Mouse (Mus musculus) lung, postnatal 0 days (tissue): ENCODE results near the gene Gjd3. TPM values are rescaled to one million over a fixed set of nuclear protein-coding genes. Genes with fewer than 3 reads are reported as not detected.
A peak's percentile ranks its signal among the peaks of the same experiment; 100 is the strongest.

Experiments
- ATAC-seq: fragments of 200-750 bp; cut with Nextera tagmentation; 2 replicates; pipeline ENCODE4 v1.8.0; 2017; ENCODE audit warnings: moderate library complexity
- DNase-seq: peaks from one replicate; pipeline ENCODE4 v3.0.0-alpha.2; 2016; ENCODE audit warnings: low spot score
- H3K27ac ChIP-seq: fragments of 300-500 bp; sonication (generic); 2 replicates; pipeline ENCODE4 v1.5.1; 2014; ENCODE audit warnings: antibody characterized with exemption, mild to moderate bottlenecking, low read length, mixed read lengths
- H3K27me3 ChIP-seq: fragments of 300-500 bp; sonication (generic); replicated peaks from 2 replicates; pipeline ENCODE4 v1.6.1; 2014; ENCODE audit warnings: low read length, mixed read lengths; ENCODE audit not compliant: insufficient read depth
- H3K36me3 ChIP-seq: fragments of 300-500 bp; sonication (generic); 2 replicates; pipeline ENCODE4 v1.6.1; 2014; ENCODE audit warnings: low read length, mixed read lengths; ENCODE audit not compliant: insufficient read depth
- H3K4me1 ChIP-seq: fragments of 300-500 bp; sonication (generic); 2 replicates; pipeline ENCODE4 v1.6.1; 2014; ENCODE audit warnings: antibody characterized with exemption, low read depth, low read length, mixed read lengths; ENCODE audit not compliant: insufficient read depth
- H3K4me2 ChIP-seq: fragments of 300-500 bp; sonication (generic); replicated peaks from 2 replicates; pipeline ENCODE4 v1.6.1; 2014; ENCODE audit warnings: low read depth, mild to moderate bottlenecking, low read length, moderate library complexity, mixed read lengths
- H3K4me3 ChIP-seq: fragments of 300-500 bp; sonication (generic); 2 replicates; pipeline ENCODE4 v1.5.1; 2014; ENCODE audit warnings: low read depth, low read length
- H3K9ac ChIP-seq: fragments of 300-500 bp; sonication (generic); replicated peaks from 2 replicates; pipeline ENCODE4 v1.6.1; 2014; ENCODE audit warnings: low read depth, mild to moderate bottlenecking
- H3K9me3 ChIP-seq: fragments of 300-500 bp; sonication (generic); 2 replicates; pipeline ENCODE4 v1.6.1; 2016; ENCODE audit warnings: low read length, mixed read lengths
- CTCF ChIP-seq: IDR thresholded peaks from 2 replicates; pipeline ENCODE4 v1.5.1; 2016; ENCODE audit warnings: antibody characterized with exemption, mild to moderate bottlenecking
- EP300 ChIP-seq: IDR thresholded peaks from 2 replicates; pipeline ENCODE4 v1.6.1; 2016; ENCODE audit warnings: antibody characterized with exemption, mild to moderate bottlenecking, control low read depth
- WGBS: fragments of 180-500 bp; shearing (Covaris S2); extraction: QIAGEN DNeasy Blood & Tissue Kit; methylation state at CpG from one replicate; pipeline ENCODE4 v1.1.7; 2014; 5-methylcytosine and 5-hydroxymethylcytosine counted together
- polyA plus RNA-seq: library from polyadenylated mRNA; unstranded; fragments of >200 nt; fragmentation: Nextera tagmentation; extraction: Ambion mirVana; gene quantifications from 2 replicates; pipeline ENCODE4 v1.2.1, GENCODE M21; 2015

Gene Gjd3
- 0.56 and 1.0 TPM in 2 replicates for polyA plus RNA-seq

DNA sequence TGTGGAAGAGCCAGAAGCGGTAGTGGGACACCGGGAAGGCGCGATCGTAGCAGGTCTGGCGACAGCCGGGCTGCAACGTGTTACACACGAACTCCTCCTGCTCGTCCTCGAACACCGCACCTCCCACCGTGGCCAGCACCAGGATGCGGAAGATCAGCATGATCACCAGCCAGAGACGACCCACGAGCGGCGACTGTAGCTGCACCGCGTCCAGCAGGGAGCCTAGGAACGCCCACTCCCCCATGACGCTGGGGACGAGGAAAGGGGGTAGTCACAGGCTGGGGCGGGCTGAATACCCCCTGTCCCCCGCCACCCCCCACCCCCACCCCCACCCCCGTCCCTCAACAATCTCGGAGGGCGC, at the start of gene Gjd3:
Gjd3 (minus strand) TSS at position 244 of the 361 bp plus-strand sequence.
- peak within 1 kb of the TSS; percentile 55 for H3K4me3 ChIP-seq
- no peak within 1 kb of the TSS for H3K9ac ChIP-seq
- H3K36me3 ChIP-seq, result no peaks in the 10 kb centered on the region
- H3K9me3 ChIP-seq, result no peaks in the 10 kb centered on the region
- WGBS, result 3% methylated on average over 25 of the region's 28 CpGs
- no peaks in the 10 kb centered on the region; the same call in 1 of the 2 replicates for H3K27me3 ChIP-seq
- H3K4me2 ChIP-seq, result peak within 1 kb of the TSS; percentile 98
- TF ChIP-seq EP300 (no peak), CTCF (no peak)
- H3K27ac ChIP-seq, result no peak within 1 kb of the TSS
- DNase-seq (no peak), ATAC-seq (no peak)
- peaks cover 3% of the 10 kb centered on the region; the same call in 1 of the 2 replicates for H3K4me1 ChIP-seq

DNA sequence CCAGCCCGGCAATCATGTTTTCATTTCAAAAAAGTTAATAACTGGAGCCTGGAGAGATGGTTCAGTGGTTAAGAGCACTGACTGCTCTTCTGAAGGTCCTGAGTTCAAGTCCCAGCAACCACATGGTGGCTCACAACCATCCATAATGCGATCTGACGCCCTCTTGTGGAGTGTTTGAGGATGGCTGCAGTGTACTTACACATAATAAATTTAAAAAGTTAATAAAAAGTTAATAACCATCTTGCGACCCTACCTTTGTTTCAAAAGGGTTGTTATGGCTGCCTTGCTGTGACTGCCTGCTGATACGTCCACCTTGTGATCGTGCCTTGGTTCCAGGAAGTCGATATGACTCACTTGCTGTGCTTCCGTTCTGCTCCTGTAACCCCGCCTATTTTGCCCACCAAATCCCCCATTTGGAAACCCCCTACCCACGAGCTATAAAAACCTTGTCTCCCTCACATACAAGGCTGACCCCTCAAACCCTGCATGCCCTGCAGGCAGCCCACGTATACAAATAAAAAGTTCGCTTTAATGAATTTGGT, 44.2 kb upstream of the Gjd3 start:
- TF ChIP-seq CTCF (no peak), EP300 (no peak)
- no peaks in the 10 kb centered on the region for H3K9me3 ChIP-seq
- H3K4me1 ChIP-seq, result 0 out of 2 replicates have a peak, but pooled peaks cover 4% of the 10 kb centered on the region
- ATAC-seq (no peak), DNase-seq (no peak)
- no peaks in the 10 kb centered on the region for H3K27me3 ChIP-seq
- no peak overlapping the region for H3K9ac ChIP-seq
- H3K4me3 ChIP-seq, result no peak overlapping the region
- H3K4me2 ChIP-seq, result no peak overlapping the region
- H3K36me3 ChIP-seq, result no peaks in the 10 kb centered on the region
- no peak overlapping the region for H3K27ac ChIP-seq
- 79% methylated on average over 12 of the region's 12 CpGs for whole genome bisulfite sequencing

DNA sequence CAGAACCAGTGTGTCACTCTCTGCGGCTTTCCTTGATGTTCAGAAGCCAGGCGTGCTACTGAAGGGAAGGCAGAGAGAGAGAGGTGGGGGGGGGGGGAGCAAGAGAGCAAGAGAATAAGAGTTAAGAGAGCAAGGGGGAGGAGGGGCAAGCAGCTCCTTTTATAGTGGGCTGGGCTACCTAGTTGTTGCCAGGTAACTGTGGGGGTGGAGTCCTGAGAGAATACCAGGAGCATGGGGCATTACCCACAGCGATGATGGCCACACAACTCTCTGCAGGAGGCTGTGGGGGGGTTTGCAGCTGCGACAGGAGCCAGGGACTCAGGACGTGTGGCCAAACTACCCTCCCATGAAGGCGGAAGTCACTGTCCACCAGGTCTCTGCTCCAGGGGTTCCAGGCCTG, 43.1 kb upstream of the Gjd3 start:
- ATAC-seq, result no peak
- 80% methylated on average over 6 of the region's 6 CpGs for WGBS

DNA sequence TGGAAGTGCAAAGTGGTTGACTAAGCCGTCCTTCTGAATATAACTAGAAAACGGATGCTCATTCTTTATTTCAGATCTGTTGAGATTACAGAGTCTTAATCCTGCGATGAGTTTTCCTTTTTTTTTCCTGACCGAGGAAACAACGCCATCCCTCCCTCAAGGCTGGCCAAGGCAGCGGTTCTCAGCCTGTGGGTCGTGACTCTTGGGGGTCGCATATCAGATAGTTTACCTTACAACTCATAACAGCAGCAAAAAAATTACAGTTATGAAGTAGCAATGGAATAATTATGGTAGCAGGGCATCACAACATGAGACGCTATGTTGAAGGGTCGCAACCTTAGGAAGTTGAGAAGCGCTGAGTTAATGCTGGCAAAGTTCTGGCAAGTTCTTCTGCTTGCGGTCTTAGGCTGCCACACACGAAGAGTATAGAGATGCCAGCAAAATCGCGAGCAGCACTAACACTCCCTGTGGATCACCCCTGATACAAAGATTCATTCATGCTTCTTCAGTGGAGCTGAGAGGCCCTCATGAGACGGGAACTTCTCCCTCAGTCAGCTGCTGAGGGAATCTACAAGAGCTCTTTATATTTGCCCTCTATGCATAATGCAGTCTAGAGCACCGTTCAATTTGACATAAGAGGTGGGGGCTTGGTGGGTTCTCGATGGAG, 41.8 kb upstream of the Gjd3 start:
- peak; percentile 12 for DNase-seq
- 19% methylated on average over 18 of the region's 18 CpGs for WGBS
- no peaks in the 10 kb centered on the region for H3K27me3 ChIP-seq
- peak overlapping the region; percentile 62 for H3K4me2 ChIP-seq
- H3K4me1 ChIP-seq, result 0 out of 2 replicates have a peak, but pooled peaks cover 4% of the 10 kb centered on the region
- ATAC-seq, result 0 out of 2 replicates have a peak, but pooled peaks have one; percentile 0
- no peak overlapping the region for H3K9ac ChIP-seq
- H3K27ac ChIP-seq, result no peak overlapping the region
- no peaks in the 10 kb centered on the region for H3K9me3 ChIP-seq
- TF ChIP-seq EP300 (no peak), CTCF (no peak)
- H3K36me3 ChIP-seq, result no peaks in the 10 kb centered on the region
- H3K4me3 ChIP-seq, result peak overlapping the region; percentile 79

More for the DNA sequence above, 43.1 kb upstream of the Gjd3 start:
- H3K4me2 ChIP-seq, result no peak overlapping the region
- H3K9ac ChIP-seq, result no peak overlapping the region
- H3K4me1 ChIP-seq, result 0 out of 2 replicates have a peak, but pooled peaks cover 4% of the 10 kb centered on the region
- TF ChIP-seq EP300 (no peak), CTCF (no peak)
- H3K4me3 ChIP-seq, result no peak overlapping the region
- no peaks in the 10 kb centered on the region for H3K9me3 ChIP-seq
- H3K27ac ChIP-seq, result no peak overlapping the region
- H3K36me3 ChIP-seq, result no peaks in the 10 kb centered on the region
- no peak for DNase-seq
- H3K27me3 ChIP-seq, result no peaks in the 10 kb centered on the region

DNA sequence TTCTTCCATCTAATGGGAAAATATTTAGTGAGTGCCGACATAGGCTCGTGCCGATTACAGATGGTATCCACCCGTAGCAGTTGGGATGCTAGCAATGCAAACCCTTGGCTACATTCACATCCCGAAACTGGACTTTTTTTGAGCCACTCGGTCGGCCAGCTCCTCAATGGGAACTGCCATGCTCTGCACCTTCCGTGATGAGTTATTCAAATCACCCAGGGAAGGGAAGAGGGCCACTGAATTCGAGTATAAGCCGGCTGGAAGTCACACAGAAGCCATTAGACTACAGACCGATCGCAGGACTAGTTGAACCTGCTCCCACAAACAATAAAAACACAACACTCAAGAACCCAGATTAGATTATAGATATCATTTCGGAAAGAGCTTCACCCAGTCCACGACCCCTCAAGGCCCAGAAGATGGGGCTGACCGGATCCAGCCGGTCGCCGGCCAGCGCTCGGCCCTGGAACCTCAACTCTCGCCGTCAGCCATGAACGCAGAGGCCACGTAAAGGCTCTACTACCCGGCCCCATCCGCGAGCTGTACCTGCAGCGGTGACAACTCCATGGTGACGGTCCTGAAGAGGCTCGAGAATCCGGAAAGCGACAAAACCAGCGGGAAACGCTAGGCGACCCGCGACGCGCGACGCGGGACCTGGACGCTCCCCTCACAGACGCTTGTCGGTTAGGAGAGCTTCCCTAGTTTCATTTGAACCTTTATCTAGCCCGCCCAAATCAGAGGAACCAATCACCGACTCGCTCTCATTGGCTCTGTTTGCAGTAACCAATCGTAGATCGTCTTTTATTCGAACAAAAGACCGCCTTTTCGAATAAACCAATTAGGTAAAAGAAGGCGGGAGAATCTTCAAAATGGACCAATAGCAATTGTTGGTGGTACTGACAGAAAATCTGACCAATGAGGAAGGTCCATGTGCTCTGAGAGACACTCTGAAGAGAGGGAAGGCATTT, 41.0 kb upstream of the Gjd3 start, which contains the start of gene Top2a:
Top2a (minus strand) TSS at position 690 of the 968 bp plus-strand sequence.
- peak; percentile 97 for ATAC-seq
- Histone ChIP-seq H3K27me3 (no peaks in the 10 kb centered on the region), H3K9ac (peak within 1 kb of the TSS; percentile 51), H3K4me1 (0 out of 2 replicates have a peak, but pooled peaks cover 4% of the 10 kb centered on the region), H3K4me3 (peak within 1 kb of the TSS; percentile 79), H3K27ac (no peak within 1 kb of the TSS), H3K36me3 (no peaks in the 10 kb centered on the region), H3K9me3 (no peaks in the 10 kb centered on the region), H3K4me2 (peak within 1 kb of the TSS; percentile 68)
- TF ChIP-seq EP300 (peak; percentile 93), CTCF (no peak)
- peak; percentile 98 for DNase-seq
- WGBS, result under 1% methylated on average over 54 of the region's 54 CpGs

DNA sequence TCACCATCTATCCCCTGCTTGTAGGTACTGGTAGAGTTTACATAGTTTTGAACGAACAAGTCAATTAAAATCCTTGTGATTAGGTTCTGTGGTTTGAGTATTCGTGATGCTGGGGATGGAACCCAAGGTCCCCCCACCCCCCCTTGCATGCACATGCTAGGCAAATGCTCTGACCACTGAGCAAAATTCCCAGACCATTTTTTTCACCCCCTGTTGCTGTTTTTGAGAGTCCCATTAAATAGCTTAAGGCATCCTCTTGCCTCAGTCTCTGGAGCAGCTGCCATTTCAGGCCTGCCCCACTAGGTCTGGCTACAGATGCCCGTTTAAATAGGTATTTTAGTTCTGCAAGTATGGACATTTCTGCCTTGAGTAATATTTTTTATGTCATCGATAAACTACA, 40.3 kb upstream of the Gjd3 start:
- Histone ChIP-seq H3K4me2 (peak overlapping the region; percentile 68), H3K9me3 (no peaks in the 10 kb centered on the region), H3K36me3 (no peaks in the 10 kb centered on the region), H3K9ac (peak overlapping the region; percentile 51), H3K27me3 (no peaks in the 10 kb centered on the region), H3K4me1 (0 out of 2 replicates have a peak, but pooled peaks cover 4% of the 10 kb centered on the region), H3K4me3 (peak overlapping the region; percentile 79; the same call in 1 of the 2 replicates), H3K27ac (no peak overlapping the region)
- 4% methylated on average over 4 of the region's 4 CpGs for WGBS
- DNase-seq (no peak), ATAC-seq (no peak)
- TF ChIP-seq EP300 (no peak), CTCF (no peak)
